ENCODE assay signal across 8 mouse cellular contexts in genomic region chr7:29818619-29819254, GRCm38 (mm10). TPM values are rescaled to one million over a fixed set of nuclear protein-coding genes. Genes with fewer than 3 reads are reported as not detected.
DNase-seq lines count a peak whose midpoint lies in the region; ATAC-seq lines count a peak whose summit lies in the region.

No protein-coding gene starts in this region.

- peak; percentile 69 to 93 for DNase-seq in adrenal gland, adult (ENCODE audit: inconsistent age in 2 of 2, low spot score in 1 of 2)
- peak; percentile 93 for DNase-seq in embryo, embryonic 10 days (ENCODE audit: low spot score)
- peak; percentile 47 for DNase-seq in gastrocnemius, postnatal 10 days
- peak; percentile 88 for DNase-seq in induced T-regulatory cell, adult 2 months (ENCODE audit: low read depth)
- DNase-seq in left cerebral cortex, adult 8-10 months (ENCODE audit: low spot score in 2 of 2) = peak; percentile 51 to 62
- DNase-seq in right cerebral cortex, adult 18-20 months = peak; percentile 83
- DNase-seq in urinary bladder, postnatal 14 days (ENCODE audit: low spot score) = peak; percentile 75

- ATAC-seq in megakaryocyte, adult 5-6 weeks (ENCODE audit: poor library complexity, severe bottlenecking) = peak; percentile 66

RNA-seq across cellular contexts. Expression of gene Zfp790, which starts 2.8 kb away (rescaled TPM):
- total RNA-seq in gastrocnemius, postnatal 10 days (2021) = 10 to 100 TPM in 1 of 2 experiments, 1 to 10 TPM in 1; 9.6 to 10.9 TPM
- total RNA-seq in left cerebral cortex, adult 8-10 months (2022) = 10 to 100 TPM; 20.5 to 23.8 (median 21.1) TPM
- 4.8 and 5.6 TPM in 2 replicates for total RNA-seq in megakaryocyte, adult 5-6 weeks (2015)
- total RNA-seq in megakaryocyte, adult 5-6 weeks (2017) = 9.0 and 9.1 TPM in 2 replicates

RNA-seq across cellular contexts. Expression of gene Zfp940, which starts 34.7 kb away (rescaled TPM):
- total RNA-seq in gastrocnemius, postnatal 10 days (2021) = under 1 TPM; 0.16 to 0.36 TPM
- total RNA-seq in left cerebral cortex, adult 8-10 months (2022) = 10 to 100 TPM; 14.3 to 21.6 (median 18.6) TPM
- total RNA-seq in megakaryocyte, adult 5-6 weeks (2015) = 1.2 and 1.3 TPM in 2 replicates
- 1.2 and 1.4 TPM in 2 replicates for total RNA-seq in megakaryocyte, adult 5-6 weeks (2017)

RNA-seq across cellular contexts. Expression of gene Zfp30, which starts 34.9 kb away (rescaled TPM):
- 1 to 10 TPM; 3.5 to 5.0 TPM for total RNA-seq in gastrocnemius, postnatal 10 days (2021)
- total RNA-seq in left cerebral cortex, adult 8-10 months (2022) = 10 to 100 TPM; 10.2 to 11.5 (median 11.0) TPM
- 0.25 TPM in 1 of 2 replicates, not detected in the other for total RNA-seq in megakaryocyte, adult 5-6 weeks (2015)
- not detected in 2 replicates for total RNA-seq in megakaryocyte, adult 5-6 weeks (2017)

RNA-seq across cellular contexts. Expression of gene Zfp420, which starts 41.0 kb away (rescaled TPM):
- total RNA-seq in gastrocnemius, postnatal 10 days (2021) = 1 to 10 TPM; 2.5 to 4.3 TPM
- total RNA-seq in left cerebral cortex, adult 8-10 months (2022) = 10 to 100 TPM; 13.7 to 16.2 (median 14.9) TPM
- 2.0 and 2.2 TPM in 2 replicates for total RNA-seq in megakaryocyte, adult 5-6 weeks (2015)
- 1.7 and 3.1 TPM in 2 replicates for total RNA-seq in megakaryocyte, adult 5-6 weeks (2017)

RNA-seq across cellular contexts. Expression of gene Zfp84, which starts 50.4 kb away (rescaled TPM):
- total RNA-seq in gastrocnemius, postnatal 10 days (2021) = 10 to 100 TPM in 1 of 2 experiments, 1 to 10 TPM in 1; 9.3 to 11.2 TPM
- 10 to 100 TPM; 16.7 to 18.4 (median 17.4) TPM for total RNA-seq in left cerebral cortex, adult 8-10 months (2022)
- total RNA-seq in megakaryocyte, adult 5-6 weeks (2015) = 9.6 and 14.7 TPM in 2 replicates
- 12.3 and 15.7 TPM in 2 replicates for total RNA-seq in megakaryocyte, adult 5-6 weeks (2017)

Comparison
In these comparisons a context has a peak if more than half of its experiments do, and no peak if none do; other contexts are left out.
1. Peak in every context shown above with its lines: DNase-seq and ATAC-seq.
2. RNA of gene Zfp940, which starts 34.7 kb away (total RNA-seq): 14.3 to 21.6 TPM in left cerebral cortex, adult 8-10 months; 1.2 to 1.4 TPM in megakaryocyte, adult 5-6 weeks and 0.16 to 0.36 TPM in gastrocnemius, postnatal 10 days; every median in the first group is over 4 times any median in the second.